Mouse (Mus musculus) right cerebral cortex, postnatal 25 days (tissue): Measurements from ENCODE around the gene Cntnap5a.

Experiments used
- DNase-seq: peaks from one replicate; pipeline ENCODE4 v3.0.0; 2022

Cntnap5a gene

DNA sequence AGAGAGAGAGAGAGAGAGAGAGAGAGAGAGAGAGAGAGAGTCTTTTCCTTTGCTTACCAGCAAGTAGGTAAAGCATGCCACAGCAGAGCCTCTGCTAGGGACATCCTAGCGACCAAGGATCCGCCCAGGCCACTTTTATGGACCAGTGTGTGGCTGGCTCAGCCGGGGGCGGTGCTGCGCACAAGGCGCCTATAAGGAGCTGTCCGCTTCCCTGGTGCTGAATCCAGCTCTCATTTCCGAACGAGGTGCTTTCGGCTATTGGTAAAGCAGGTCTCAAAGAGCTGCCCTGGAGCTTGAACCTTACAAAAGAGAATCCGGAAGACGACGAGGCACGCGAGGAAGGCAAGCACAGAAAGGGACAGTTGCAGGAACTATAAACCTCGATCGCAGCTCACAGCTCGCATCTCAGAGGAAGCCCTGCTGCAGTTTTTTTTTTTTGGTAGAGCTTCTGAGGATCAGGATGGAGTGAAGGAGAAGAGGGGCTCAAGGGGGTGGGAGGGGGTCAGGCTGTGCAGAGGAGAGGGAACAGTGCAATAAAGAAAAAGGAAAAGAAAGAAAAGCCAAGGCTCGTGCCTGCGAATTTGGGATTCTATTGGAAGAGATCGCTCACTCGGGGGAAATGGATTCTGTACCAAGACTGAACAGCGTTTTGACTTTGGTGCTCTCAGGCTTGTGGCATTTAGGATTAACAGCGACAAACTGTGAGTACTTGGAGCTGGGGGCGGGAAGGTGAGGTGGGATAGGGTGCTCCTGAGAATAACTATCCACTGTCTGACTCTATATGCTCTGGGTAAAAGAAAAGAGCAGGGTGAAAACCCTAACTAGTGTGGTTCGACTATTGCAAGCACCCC lies at the start of gene Cntnap5a:
TSS of gene Cntnap5a (plus strand) at position 239 of the 851 bp plus-strand sequence.
- DNase-seq = peak; percentile 63

DNA sequence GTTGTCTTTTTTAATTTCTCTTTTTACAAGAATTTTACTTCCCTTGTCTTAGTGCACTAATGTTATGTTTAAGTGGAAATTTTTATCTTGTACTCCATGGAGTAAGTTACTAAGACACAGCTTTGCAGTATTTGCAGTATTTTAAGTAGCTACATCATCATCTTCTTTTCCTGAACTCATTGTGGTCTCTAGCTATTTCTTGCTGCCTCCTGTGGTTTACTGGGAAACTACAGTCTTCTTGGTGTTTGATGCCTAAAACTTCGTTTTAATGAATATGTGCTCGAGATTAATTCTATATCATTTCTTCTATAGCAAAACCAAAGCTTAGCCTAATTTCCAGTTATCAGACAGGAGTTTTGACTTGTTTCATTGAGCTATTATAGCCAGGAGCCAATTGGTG lies 37.6 kb upstream of the Cntnap5a start:
- DNase-seq = no peak

DNA sequence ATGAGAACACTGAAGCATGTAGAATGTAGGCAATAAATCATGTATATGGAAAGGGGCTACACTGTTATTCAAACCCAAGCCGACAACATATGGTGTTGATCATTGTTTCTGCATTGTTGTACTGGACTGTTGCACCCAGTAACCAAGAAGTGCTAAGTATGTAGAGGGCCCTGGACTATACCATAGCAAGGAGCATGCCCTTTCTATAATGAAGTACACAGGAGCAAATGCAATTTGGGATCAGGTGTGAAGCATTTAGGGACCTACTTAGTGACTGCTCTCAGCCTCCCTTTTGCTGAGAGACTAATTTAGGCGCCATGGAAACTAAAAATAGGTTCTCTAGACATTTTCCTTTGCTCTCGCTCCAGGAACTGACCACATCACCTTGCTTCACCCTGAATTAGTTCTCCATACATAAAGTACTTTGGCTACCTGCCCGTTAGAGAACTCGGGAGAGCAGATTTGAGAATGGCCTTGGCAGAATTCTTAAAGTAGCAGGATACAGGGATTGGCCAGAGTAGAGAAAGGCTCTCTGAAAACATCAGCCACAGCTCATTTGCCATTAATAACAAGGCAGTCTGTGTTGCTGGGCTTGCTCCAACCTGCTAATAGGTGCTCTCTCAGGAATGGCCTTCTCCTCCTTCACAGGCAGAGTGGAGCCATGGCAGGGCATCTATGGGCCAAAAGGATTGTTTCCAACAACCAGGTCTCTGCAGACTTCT lies 26.1 kb upstream of the Cntnap5a start:
- no peak for DNase-seq

DNA sequence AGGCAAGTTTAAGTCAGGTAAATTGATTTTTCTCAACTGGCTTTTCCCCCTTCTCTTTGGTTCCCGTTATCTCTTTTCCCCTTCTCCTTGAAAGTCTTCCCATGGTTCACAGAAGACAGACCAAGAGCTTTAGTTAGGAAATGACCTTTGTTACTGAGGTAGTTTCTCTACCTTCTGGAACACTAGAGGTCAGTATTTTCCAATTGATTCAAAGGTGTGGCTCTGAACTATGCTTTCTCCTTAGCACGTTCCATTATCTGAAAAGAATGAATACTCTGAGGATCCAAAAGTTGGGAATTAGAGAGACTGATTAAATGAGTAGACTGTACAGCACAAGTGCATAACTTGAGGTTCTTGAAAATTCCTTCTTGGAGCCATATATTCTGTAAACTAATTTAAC lies 1.9 kb downstream of the Cntnap5a start:
- DNase-seq = no peak

DNA sequence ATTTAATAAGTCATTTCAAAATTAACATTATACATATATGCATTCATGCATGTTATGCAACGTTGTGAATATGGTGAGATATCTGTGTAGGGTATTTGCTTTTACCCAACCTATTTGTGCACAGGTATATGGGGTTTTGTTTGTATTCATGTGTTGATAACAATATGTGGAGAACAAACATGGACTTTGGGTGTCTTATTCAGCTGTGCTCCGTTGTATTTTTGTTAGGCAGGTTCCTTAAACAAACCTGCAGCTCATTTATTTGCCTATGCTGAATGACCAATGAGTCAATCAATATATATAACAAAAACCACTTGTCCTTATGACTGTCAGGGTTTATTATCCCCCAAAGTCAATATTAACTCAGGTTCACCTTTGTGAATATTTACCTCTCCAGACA lies 15.2 kb downstream of the Cntnap5a start:
- no peak for DNase-seq

DNA sequence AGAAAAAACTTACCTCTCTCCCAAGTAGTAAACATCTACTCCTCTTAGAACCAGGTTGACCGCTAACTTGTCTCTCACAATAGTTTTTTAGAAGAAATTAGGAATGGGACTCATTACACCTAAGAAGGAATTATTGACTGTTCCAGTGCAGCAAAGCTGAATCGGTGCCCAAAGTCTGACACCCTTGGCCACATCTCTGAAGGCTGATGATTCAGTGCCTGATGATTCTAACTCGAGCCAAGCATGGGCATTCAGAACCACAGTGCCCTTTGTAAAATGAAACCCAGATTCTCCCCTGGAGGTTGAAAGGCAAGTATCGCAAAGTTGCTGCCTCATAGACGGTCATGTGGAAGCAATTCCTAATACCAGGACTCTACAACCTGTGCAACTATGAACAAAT lies 58.0 kb downstream of the Cntnap5a start:
- no peak for DNase-seq

DNA sequence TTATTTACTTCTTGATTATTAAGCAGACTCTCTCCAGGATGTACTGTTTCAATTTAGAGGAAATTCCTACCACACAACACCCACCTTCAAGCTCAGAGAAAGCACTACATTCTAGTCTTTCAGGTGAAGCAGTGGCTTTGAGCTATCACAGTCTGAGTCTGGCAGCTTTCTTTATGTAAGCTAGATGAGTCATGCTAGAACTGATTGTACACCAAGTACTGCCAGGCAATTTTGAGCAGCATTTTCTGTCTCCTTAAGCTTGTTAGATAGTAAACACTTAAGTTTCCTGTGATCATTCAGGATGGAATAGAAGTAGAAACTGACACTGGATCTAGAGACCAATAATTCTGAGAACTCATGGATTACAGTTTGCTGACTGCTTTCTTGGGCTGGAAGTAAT lies 61.0 kb downstream of the Cntnap5a start:
- DNase-seq = peak; percentile 7

DNA sequence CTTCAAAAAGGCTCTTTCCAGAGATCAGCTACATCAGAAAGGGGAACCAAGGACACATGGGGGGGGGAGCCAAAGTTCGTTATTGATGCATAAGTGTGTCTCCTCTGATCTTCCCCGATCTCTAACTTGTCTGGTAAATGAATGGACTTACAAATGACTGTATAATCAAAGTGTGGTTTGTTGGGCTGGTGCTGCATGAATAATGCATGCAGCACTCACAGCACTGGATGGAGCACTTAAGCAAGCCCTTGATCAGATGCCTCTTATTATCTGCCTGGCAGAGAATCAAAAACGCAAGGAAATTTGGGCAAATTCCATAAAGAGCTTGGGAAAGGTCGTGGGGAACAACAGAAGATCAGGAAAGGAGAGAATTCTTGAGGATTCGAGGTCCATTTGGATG lies 100.2 kb downstream of the Cntnap5a start:
- no peak for DNase-seq

DNA sequence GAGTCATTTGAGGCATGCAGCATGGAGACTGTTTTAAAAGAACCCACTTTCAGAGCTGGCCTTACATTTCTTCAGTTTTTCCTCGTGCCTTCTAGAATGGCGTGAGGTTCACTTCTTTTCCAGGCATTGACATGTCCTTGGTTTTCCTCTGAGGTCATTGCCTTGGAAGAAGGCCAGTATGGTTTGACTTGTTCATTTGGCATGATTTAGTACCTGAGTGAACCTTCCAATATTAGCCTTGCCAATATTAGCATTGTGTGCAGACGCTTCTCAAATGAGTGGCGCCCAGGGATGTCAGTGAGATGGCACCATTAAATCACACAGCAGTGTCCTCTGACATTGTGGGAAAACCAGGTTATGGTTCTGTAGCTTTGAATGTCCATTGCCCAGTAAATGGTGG lies 158.0 kb downstream of the Cntnap5a start:
- DNase-seq = no peak

DNA sequence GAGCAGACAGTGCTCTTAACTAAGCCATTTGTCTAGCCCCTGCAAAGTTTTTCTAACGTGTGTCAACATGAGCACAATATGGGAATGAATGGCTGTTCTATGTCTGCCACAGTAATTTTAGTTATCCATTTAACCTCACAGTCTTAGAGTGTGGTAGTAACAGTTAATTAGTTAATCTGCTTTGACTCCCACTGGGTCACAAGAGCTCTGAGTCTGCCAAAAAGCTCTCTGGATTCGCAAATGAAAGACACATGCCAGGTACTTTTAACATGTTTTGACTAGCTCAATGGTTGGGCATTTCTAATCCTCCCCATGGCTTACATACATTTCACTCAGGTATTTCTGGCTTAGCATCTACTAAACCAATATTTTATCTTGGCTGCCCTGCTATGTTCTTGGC lies 163.0 kb downstream of the Cntnap5a start:
- no peak for DNase-seq

DNA sequence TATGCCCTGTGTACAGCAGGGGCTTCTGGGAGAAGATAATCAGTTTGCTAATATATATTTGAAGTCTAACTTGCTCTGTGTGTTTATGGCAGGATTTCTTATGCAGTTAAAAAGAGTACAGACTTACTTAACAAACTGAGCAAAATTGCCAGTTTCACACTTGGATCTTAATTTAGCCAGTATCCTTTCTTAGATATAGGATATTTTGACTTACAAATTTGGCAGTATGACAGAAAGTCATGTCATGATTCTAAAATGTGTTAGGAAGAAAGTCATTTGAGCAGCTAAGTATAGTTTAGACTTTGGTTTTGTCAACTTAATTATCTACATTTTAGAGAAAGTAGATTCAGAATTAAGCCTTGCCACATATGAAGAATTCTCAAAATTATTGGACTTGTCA lies 167.7 kb downstream of the Cntnap5a start:
- no peak for DNase-seq

DNA sequence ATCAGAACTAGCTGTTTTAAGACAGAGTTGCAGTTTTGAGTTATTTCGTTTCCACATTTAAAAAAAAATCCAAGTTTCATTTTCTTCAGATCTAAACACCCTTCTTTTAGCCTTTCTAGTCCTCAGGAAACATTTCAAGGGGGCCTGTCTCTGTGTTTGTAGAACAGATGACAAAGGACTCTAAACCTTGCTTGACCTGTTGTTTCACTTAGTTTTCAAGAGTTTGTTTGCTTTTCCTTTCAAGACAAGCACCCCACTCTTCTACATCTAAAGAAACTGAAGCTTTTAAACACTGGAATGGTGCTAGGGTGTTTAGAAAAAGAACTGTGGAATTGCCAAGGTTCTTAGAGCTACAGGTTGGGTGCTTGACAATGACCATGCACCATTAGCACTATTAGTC lies 233.8 kb downstream of the Cntnap5a start:
- no peak for DNase-seq

DNA sequence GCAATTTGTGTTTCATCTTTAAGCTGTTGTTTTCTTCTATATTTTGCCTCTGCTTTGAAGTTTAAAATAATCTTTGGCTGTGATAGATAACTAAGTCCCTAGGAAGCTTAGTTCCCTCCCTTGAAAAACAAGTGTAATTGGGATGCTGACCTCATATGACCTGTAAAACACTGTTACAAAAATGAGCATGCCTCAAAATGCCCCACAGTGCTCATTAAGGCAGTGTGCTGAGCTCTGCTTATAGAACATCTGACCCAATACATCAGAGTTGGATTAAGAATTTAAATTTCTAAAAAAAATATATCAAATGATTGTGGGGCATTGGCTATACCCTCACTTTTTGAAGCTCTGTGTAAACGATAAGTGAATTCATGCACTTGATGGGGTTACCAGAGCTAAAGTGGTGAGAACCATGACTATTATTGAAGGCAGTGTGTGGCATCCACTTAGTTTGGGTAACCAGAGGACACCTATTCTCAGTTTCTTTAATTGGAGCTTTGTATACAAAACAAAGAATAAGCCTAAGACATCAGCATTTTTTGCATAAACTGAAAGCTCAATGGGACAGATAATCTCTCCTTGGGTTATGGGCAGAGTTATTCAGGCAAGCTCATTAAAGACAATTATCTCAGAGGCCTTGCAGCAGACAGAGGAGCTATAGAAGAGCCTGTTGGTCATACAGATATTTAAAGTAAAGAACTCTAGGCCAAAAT lies 241.6 kb downstream of the Cntnap5a start:
- DNase-seq = no peak

DNA sequence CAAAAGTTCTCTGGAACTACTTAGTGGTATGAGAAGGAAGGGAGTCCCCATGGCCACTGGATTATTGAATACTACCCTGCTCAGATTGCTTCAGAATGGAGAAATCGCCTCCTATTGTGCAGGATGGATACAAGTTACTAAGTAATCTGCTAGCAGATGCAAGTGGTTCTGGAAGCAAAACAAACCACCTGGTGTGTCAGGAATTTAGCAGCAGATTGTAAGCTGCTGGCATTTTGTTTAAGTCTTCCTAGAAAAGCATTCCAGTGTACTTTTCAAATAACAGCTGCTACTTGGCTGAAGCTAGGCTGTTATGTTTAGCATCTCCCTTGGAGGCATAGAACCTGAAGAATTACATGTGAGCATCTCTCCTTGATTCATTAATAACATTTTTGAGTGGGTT lies 247.5 kb downstream of the Cntnap5a start:
- peak; percentile 33 for DNase-seq

DNA sequence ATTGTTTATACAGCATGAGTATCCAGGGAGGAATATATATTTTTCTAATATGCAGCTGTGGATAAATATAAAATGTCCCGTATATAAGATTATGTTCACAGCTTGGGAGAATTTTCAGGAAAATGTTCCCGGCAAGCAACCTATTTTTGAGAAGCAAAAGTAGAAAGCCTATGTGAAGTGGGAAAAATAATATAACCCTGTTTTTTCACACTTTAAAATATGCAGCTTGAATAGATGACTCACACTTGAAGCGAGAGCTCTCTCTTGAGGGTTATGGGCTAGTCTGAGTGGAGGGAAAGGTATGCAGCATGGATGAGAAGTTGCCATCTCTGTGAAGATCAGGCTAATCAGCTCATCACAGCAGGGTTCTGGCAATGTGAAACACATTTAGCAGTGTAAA lies 261.3 kb downstream of the Cntnap5a start:
- no peak for DNase-seq

DNA sequence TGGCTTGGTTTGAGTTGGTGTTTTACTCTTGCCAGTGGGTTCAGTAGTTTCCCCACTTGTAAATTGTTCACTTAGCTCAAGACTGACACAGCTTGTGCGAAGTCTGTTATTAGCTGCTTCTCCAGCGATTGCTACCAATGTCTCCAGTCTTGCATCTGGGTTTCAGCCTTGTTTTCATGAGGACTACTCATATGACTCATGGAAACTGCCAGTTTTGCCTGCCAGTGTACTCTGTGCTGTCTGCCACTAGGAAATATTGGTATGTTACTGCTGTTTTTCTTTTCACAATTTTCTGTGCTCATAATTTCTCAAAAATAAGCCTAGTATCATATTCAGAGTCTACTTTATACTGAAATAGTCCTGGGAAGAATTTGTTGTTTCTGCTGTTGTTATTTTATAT lies 272.0 kb downstream of the Cntnap5a start:
- no peak for DNase-seq

DNA sequence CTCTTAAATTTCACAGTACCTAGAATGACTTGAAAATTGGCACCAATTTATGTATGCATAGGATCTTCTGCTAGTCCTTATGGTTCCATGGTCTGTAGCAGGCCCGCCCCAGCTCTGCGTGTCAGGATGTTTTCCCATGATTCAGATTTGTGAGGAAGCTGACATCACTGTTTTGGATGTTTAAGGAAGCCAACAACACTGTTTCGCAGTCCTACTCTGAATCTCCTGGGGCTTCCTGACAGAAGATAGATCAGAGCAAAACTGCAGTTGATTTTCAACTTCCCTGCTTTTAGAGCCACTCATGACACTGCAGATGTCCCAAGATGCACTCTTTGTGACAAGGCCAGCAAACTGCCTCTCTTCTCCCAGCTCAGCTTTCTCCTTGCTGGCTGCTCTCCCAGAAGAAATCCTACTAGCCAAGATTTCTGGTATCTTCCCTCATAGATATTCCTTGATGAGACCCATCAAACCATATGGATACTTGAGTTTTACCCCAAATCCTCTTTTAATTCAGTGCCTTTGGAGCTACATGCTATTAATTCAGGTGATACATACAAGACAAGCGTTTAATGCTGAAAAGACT lies 280.5 kb downstream of the Cntnap5a start:
- DNase-seq = peak; percentile 13

DNA sequence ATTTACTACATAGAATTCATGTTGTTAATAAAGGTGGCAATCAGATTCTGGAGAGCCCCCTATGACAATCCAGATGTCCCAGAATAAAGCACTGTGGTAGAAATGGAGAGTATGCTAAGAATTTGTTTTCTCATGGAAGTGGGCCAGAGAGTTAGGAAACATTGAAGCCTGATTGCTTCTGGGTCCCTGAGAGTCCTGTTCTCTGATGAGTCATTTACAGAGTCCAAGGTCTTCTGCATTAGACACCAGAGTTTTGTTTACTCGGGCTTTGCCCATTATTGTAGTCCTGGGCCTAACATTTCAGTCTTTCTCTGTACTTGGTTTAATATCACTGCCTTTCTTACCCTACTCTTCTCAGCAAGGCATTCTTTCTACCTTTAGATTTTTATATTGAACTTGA lies 305.6 kb downstream of the Cntnap5a start:
- no peak for DNase-seq

DNA sequence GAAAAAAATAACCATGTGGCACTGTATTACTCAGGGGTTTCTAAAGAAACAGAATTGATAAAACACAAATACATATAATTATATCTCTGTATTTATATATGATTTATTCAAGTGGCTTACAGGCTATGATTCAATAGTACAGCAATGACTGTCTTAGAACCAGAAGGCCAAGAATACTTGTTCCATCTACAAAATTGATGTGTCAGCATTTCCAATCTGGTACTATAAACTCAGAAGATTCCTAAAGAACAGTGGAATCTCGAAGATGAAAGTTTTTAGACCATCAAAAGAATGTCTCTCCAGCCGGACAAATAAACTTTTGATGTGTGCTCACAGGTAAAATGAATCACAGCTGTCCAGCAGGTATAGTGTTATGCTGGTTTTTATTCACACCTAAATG lies 331.2 kb downstream of the Cntnap5a start:
- DNase-seq = no peak

DNA sequence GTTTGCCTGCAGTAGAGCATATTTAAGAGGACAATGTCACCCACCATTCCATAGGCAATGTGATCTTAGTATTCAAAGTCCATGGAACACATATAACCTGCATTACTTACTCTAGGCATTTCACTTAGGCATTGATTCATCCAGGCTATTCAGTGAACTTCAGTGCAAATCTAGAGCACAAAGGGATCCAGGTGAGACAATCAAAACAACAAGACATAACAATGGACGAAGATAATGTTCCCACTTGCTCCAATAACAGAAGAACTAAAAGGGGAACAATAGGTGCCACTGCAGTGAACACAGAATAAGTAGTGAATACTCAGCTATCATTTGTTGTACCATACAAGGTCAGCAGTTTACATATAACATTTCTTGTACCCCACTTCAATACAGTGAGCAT lies 345.1 kb downstream of the Cntnap5a start:
- DNase-seq = no peak

DNA sequence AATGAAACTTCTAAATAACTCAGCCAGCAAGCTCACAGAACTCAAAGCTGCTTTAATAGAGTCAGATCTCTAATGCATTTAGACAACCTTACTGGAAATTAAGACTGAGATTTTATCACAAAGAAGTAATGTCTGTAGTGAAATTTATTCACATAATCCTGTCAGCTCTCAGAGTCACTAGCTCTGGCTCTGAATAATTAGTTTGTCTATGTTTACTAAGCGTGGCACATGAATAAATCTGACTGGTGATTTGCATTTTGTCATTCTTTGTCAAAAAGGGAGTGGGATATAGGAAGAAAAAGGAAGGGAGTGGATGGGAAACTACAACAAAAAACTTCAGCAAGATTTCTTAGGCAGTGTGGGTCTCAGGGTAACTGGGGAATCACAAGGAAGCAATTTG lies 351.3 kb downstream of the Cntnap5a start:
- DNase-seq = no peak

DNA sequence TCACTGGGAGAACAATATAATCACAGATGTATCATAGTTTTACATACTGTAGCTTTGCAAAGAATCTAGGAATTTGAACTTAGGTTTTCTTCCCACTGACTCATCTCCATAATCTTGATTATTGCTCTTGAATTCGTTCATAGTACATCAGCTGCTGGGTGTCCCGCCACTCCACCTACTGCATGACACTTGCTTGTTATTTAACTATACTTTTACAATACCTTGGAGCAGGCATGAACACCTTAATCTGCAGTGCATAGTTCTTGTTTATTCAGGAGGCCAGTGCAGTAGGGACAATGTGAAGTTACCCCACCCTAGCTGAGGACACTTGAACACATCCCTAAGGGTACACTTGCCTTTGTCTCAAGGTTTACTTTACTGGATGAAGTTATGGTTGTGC lies 352.3 kb downstream of the Cntnap5a start:
- no peak for DNase-seq

DNA sequence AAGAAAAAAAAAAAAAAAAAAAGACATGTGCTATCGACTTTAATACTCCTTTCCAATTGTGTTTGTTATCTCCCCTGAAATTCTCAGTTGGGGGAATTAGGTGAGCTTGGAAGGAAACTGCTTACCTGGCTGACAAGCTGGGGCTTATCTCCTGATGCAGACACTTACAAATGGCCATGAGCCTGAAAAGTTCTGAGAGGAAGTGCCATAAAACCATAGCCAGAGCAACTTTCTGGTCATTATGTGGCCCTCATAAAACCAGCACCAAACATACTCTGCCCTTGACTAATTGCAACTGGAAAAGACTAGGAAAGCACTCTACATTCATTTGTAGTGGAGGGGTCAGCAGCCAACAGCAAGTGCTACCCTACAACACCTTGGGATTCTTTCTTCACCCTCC lies 359.5 kb downstream of the Cntnap5a start:
- DNase-seq = no peak
